Mouse (Mus musculus): ENCODE data around the gene Xrcc5. TPM values are rescaled to one million over a fixed set of nuclear protein-coding genes. Genes with fewer than 3 reads are reported as not detected.

Gene Xrcc5
- total and polyA plus RNA-seq, 3 experiments: 53.4 to 83.5 (median 60.3) TPM

- Histone ChIP-seq H3K4me3 (replicated peaks in 1 of 3; ENCODE audit: low read depth in 2 of 3, low read length in 2 of 3, poor library complexity in 1 of 3) (no peak overlapping the region), H3K27me3 (replicated peaks) (no peaks in the 10 kb centered on the region), H3K9me3 (replicated peaks; ENCODE audit: low read length) (no peaks in the 10 kb centered on the region), H3K9ac (ENCODE audit: insufficient read depth, low read depth) (no peak overlapping the region), H3K4me1 (ENCODE audit: control insufficient read depth in 1 of 2, insufficient read depth in 2 of 2) (peaks cover 0 to 30% of the 10 kb centered on the region in 2 experiments; a peak in 2 of 4 replicates), H3K4me2 (ENCODE audit: insufficient read depth, low read depth, poor library complexity, severe bottlenecking) (no peak overlapping the region), H3K36me3 (replicated peaks in 1 of 2; ENCODE audit: control insufficient read depth in 1 of 2, insufficient read depth in 1 of 2, low read length in 1 of 2) (no peaks in the 10 kb centered on the region), H3K27ac (ENCODE audit: insufficient read depth, low read depth) (no peak overlapping the region), H3K79me2 (replicated peaks; ENCODE audit: control insufficient read depth, extremely low read depth, insufficient read depth, poor library complexity, severe bottlenecking) (no peaks in the 10 kb centered on the region)
- DNase-seq (ENCODE audit: extremely low read depth): no peak
- in situ Hi-C loops (cut with MboI; ENCODE audit: low pct_ligation_motif_present, low pct_unique_long_range_greater_than_20kb, low sequenced_read_pairs) (no loop called here), dilution Hi-C loops (cut with MboI; ENCODE audit: extremely low pct_ligation_motif_present, extremely low pct_unique_long_range_greater_than_20kb, low sequenced_read_pairs) (no loop called here)
- TF ChIP-seq GABPA (IDR thresholded peaks at IDR 0.05; ENCODE audit: insufficient replicate concordance, low read depth, low read length) (no peak), SMC3 (IDR thresholded peaks at IDR 0.05; ENCODE audit: low read depth, low read length) (no peak), ZNF384 (IDR thresholded peaks at IDR 0.05; ENCODE audit: low read depth, low read length) (no peak), PAX5 (IDR thresholded peaks at IDR 0.05; ENCODE audit: low read length) (no peak), MXI1 (IDR thresholded peaks at IDR 0.05; ENCODE audit: low read depth, low read length) (no peak), MAZ (IDR thresholded peaks at IDR 0.05; ENCODE audit: low read depth, low read length) (no peak), TCF12 (IDR thresholded peaks at IDR 0.05; ENCODE audit: low read depth, low read length) (no peak), RCOR1 (conservative IDR thresholded peaks at IDR 0.05; ENCODE audit: low read depth, low read length) (no peak), ZC3H11A (IDR thresholded peaks at IDR 0.05; ENCODE audit: low read depth, low read length) (no peak), E2F4 (IDR thresholded peaks at IDR 0.05; ENCODE audit: insufficient replicate concordance, low read depth, low read length) (no peak), MAFK (IDR thresholded peaks at IDR 0.05; ENCODE audit: insufficient replicate concordance, low read length) (no peak), POLR2A (IDR thresholded peaks at IDR 0.05; ENCODE audit: low read depth, low read length) (no peak), NELFE (IDR thresholded peaks at IDR 0.05; ENCODE audit: low read depth, low read length) (no peak), POLR2AphosphoS2 (IDR thresholded peaks at IDR 0.05; ENCODE audit: low read depth, low read length) (no peak), KAT2A (IDR thresholded peaks at IDR 0.05; ENCODE audit: insufficient replicate concordance, low read length) (no peak), CHD2 (IDR thresholded peaks at IDR 0.05; ENCODE audit: low read length) (no peak), JUND (conservative IDR thresholded peaks at IDR 0.05; ENCODE audit: low read depth, low read length) (no peak), ELF1 (IDR thresholded peaks at IDR 0.05; ENCODE audit: low read depth, low read length) (no peak), CTCF (conservative IDR thresholded peaks at IDR 0.05 in 1 of 2, IDR thresholded peaks at IDR 0.05 in 1 of 2; ENCODE audit: low read depth in 2 of 2, low read length in 2 of 2) (no peak), RAD21 (IDR thresholded peaks at IDR 0.05; ENCODE audit: low read depth, low read length) (no peak)
Observed at GRCm38 (mm10) chr1:72422121-72422520, 114.9 kb downstream of the Xrcc5 start.

- no peak overlapping the region for H3K27ac ChIP-seq (ENCODE audit: insufficient read depth, low read depth)
- TF ChIP-seq ZNF384 (IDR thresholded peaks at IDR 0.05; ENCODE audit: low read depth, low read length): 0 out of 2 replicates have a peak, but pooled peaks have one; percentile 7
- TF ChIP-seq RAD21 (IDR thresholded peaks at IDR 0.05; ENCODE audit: low read depth, low read length): no peak
- H3K9me3 ChIP-seq (replicated peaks; ENCODE audit: low read length): no peaks in the 10 kb centered on the region
Observed at GRCm38 (mm10) chr1:72426456-72426855, 119.2 kb downstream of the Xrcc5 start.

More at GRCm38 (mm10) chr1:72426456-72426855, 119.2 kb downstream of the Xrcc5 start:
- dilution Hi-C loops (cut with MboI; ENCODE audit: extremely low pct_ligation_motif_present, extremely low pct_unique_long_range_greater_than_20kb, low sequenced_read_pairs) (no loop called here), in situ Hi-C loops (cut with MboI; ENCODE audit: low pct_ligation_motif_present, low pct_unique_long_range_greater_than_20kb, low sequenced_read_pairs) (loop anchor here (25.0 kb wide), 1 partner anchor 411 kb away; no protein-coding TSS in a partner anchor)
- Histone ChIP-seq H3K36me3 (replicated peaks in 1 of 2; ENCODE audit: control insufficient read depth in 1 of 2, insufficient read depth in 1 of 2, low read length in 1 of 2) (no peaks in the 10 kb centered on the region), H3K79me2 (replicated peaks; ENCODE audit: control insufficient read depth, extremely low read depth, insufficient read depth, poor library complexity, severe bottlenecking) (no peaks in the 10 kb centered on the region), H3K4me3 (replicated peaks in 1 of 3; ENCODE audit: low read depth in 2 of 3, low read length in 2 of 3, poor library complexity in 1 of 3) (no peak overlapping the region), H3K4me1 (ENCODE audit: control insufficient read depth in 1 of 2, insufficient read depth in 2 of 2) (peaks cover 14 to 31% of the 10 kb centered on the region in 2 experiments), H3K9ac (ENCODE audit: insufficient read depth, low read depth) (no peak overlapping the region), H3K27me3 (replicated peaks) (peaks cover 11% of the 10 kb centered on the region), H3K4me2 (ENCODE audit: insufficient read depth, low read depth, poor library complexity, severe bottlenecking) (no peak overlapping the region)
- DNase-seq (ENCODE audit: extremely low read depth): no peak
